Mouse (Mus musculus) embryonic stem cell, embryonic (primary cell): ENCODE results near the gene Ern2.

Experiments used
- CTCF ChIA-PET, 4 experiments: fragments of 300-600 bp in 2 of 4; fragments of 350-600 bp in 2 of 4; sonication (Branson Sonifier 250); formaldehyde crosslinking; loops; one replicate each; lab custom pipeline; 2022; ENCODE audit warnings: inconsistent platforms in 2 of 4; lab: Charles Lee
- POLR2A ChIA-PET, 4 experiments: fragments of 300-600 bp in 2 of 4; fragments of 350-600 bp in 2 of 4; sonication (Branson Sonifier 250); formaldehyde crosslinking; loops; one replicate each; lab custom pipeline; 2022; ENCODE audit warnings: antibody characterized with exemption in 4 of 4, inconsistent platforms in 1 of 4; lab: Charles Lee

The Ern2 gene

GRCm38 (mm10) chr7:122184569-122184968 is 1.4 kb downstream of the Ern2 start:
- ChIA-PET CTCF (interaction anchor here in 3 of 4 experiments (0.9 to 1.9 kb wide), 4 partner anchors 9 to 15 kb away, joined by 3 to 6 read pairs (median 3); no protein-coding TSS in a partner anchor), POLR2A (interaction anchor here in 2 of 4 experiments (0.5 to 1.9 kb wide), 5 partner anchors 8 to 70 kb away, joined by 3 to 10 read pairs (median 3); partner anchors contain the start of genes Dctn5 (in 1 of the 2) and Palb2 (in 1 of the 2))

DNA sequence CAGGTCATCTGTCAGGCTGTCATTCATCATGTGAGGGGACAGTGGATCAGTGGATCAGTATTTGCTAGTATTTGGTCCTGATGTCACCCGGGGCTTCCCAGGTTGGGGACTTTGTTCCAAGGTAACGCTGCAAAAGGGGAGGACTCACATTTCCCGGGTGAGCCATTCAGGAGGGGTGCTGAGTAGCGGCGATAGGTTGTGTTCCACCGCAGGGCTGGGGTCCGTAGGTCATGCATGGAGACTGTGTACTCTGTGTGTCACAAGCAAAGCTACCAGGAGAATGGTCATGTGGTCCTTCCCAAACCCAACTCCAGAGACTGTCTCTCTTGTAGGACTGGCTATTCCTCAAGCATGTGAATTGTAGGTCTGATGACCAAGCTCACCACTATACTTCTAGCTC is 5.3 kb downstream of the Ern2 start:
- ChIA-PET CTCF (no interaction called here), POLR2A (interaction anchor here in 2 of 4 experiments (0.6 to 0.9 kb wide), 2 partner anchors 10 to 59 kb away, joined by 3 read pairs; no protein-coding TSS in a partner anchor)

- ChIA-PET CTCF (interaction anchor here in 2 of 4 experiments (0.5 to 1.6 kb wide), 4 partner anchors 18 to 443 kb away, joined by 3 to 4 read pairs (median 3); no protein-coding TSS in a partner anchor), POLR2A (interaction anchor here in 3 of 4 experiments (0.6 to 6.6 kb wide), 9 partner anchors 9 to 56 kb away, joined by 3 to 55 read pairs (median 5); partner anchors contain the start of genes Plk1 (in 2 of the 3) and Palb2 (in 1 of the 3))
Observed at GRCm38 (mm10) chr7:122171613-122172012, 14.4 kb downstream of the Ern2 start.

DNA sequence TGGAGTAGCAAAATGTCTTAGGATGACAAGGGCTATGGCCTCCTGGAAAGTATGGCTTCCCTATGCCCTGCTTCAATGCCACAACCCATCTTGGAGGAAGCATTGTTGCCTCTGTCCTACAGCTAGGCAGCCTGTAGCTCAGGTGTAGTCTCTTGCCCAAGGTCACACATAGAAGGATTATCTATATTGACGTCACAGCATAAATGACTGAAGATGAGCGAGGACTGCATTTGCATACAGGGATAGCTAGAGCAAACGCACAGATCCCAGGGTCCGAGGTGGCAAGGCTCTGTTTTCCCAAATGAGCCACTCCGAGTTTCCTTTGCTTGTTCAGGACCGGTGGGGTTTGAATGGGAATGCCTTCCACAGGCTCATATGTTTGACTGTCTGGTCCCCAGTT is 15.3 kb downstream of the Ern2 start:
- CTCF ChIA-PET, result interaction anchor here in 1 of 4 experiments (1.0 to 1.6 kb wide), 2 partner anchors 26 kb away, joined by 4 to 6 read pairs; no protein-coding TSS in a partner anchor

GRCm38 (mm10) chr7:122167203-122167602 is 18.8 kb downstream of the Ern2 start:
- POLR2A ChIA-PET, result interaction anchor here in 2 of 4 experiments (1.1 to 6.6 kb wide), 2 partner anchors 9 to 24 kb away, joined by 3 to 38 read pairs; partner anchors contain the start of gene Plk1 (in 1 of the 2)
- CTCF ChIA-PET, result no interaction called here

More for the DNA sequence above, 15.3 kb downstream of the Ern2 start:
- POLR2A ChIA-PET, result interaction anchor here (0.6 to 6.6 kb wide), 18 partner anchors 9 to 305 kb away, joined by 3 to 55 read pairs (median 3); partner anchors contain the start of genes Palb2 (in 3 of the 4), Plk1 (in 3 of the 4) and Dctn5 (in 2 of the 4)

GRCm38 (mm10) chr7:122163766-122164165 is 22.2 kb downstream of the Ern2 start:
- CTCF ChIA-PET, result no interaction called here
- POLR2A ChIA-PET, result interaction anchor here in 3 of 4 experiments (0.5 to 1.5 kb wide), 5 partner anchors 13 to 219 kb away, joined by 3 to 5 read pairs (median 3); no protein-coding TSS in a partner anchor

DNA sequence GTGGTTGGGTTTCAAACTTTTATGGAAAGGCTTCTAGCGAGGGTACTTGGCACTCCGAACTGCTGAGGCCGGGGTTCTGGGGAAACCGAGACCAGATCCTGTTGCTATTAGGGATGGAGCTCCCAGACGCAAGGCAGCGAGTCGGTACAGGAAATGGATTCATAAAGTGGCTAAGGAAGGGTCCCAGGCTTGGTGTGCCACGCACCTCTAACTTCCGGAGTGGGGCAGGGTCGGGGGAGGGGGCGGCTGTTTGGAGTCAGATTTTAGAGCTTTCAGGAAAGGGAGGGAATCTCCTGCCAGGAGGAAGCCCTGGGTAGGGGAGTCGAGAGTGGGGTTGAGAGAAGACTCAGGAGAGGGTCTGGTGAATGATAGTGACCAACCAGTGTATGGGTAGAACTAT is 26.0 kb downstream of the Ern2 start:
- ChIA-PET POLR2A (interaction anchor here (0.7 to 4.7 kb wide), 17 partner anchors 9 to 140 kb away, joined by 3 to 55 read pairs (median 4); partner anchors contain the start of genes Dctn5 (in 2 of the 4), Palb2 (in 2 of the 4), Ears2 (in 1 of the 4) and Ubfd1 (in 1 of the 4)), CTCF (interaction anchor here in 3 of 4 experiments (0.6 to 2.5 kb wide), 3 partner anchors 9 to 277 kb away, joined by 3 to 9 read pairs (median 3); no protein-coding TSS in a partner anchor)

- CTCF ChIA-PET, result interaction anchor here in 3 of 4 experiments (0.6 to 2.5 kb wide), 5 partner anchors 10 to 278 kb away, joined by 3 to 9 read pairs (median 4); partner anchors contain the start of genes Dctn5 (in 1 of the 3) and Palb2 (in 1 of the 3)
Observed at GRCm38 (mm10) chr7:122158915-122159902, 26.8 kb downstream of the Ern2 start, which contains the start of gene Plk1. Gene Plk1 (plus strand): TSS chr7:122159439.

DNA sequence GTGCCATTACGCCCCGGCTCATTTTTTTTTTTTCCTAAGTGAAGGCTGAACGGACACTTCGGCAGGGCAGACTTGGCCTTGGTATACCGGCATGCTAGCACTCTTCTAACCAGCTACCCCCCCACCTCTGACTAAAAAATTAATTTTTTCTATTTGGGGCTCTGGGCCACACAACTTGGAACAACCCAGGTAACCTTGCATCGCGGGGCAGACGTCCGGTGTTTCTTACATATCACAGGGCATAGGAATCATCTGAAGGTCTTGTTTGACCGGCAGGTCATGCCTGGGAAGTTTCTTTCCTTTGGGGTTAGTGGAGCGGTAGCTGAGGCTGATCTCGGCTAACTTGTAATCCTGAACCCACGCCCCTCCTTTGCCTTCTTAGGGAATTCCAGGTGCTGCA is 27.5 kb downstream of the Ern2 start:
- CTCF ChIA-PET, result interaction anchor here in 2 of 4 experiments (0.7 to 2.5 kb wide), 4 partner anchors 10 to 1341 kb away, joined by 4 to 9 read pairs (median 6); partner anchors contain the start of genes Dctn5 (in 1 of the 2) and Palb2 (in 1 of the 2)
- POLR2A ChIA-PET, result interaction anchor here (0.5 to 4.7 kb wide), 29 partner anchors 7 to 815 kb away, joined by 3 to 55 read pairs (median 4); partner anchors contain the start of genes Dctn5 (in 2 of the 4), Ndufab1 (in 2 of the 4), Palb2 (in 2 of the 4) and Ears2 (in 1 of the 4)

More at GRCm38 (mm10) chr7:122158915-122159902, 26.8 kb downstream of the Ern2 start, which contains the start of gene Plk1:
- POLR2A ChIA-PET, result interaction anchor here (0.5 to 4.7 kb wide), 37 partner anchors 8 to 814 kb away, joined by 3 to 55 read pairs (median 4); partner anchors contain the start of genes Dctn5 (in 2 of the 4), Ears2 (in 2 of the 4), Ndufab1 (in 2 of the 4) and Palb2 (in 2 of the 4)

GRCm38 (mm10) chr7:122152473-122152872 is 33.5 kb downstream of the Ern2 start:
- ChIA-PET POLR2A (interaction anchor here in 2 of 4 experiments (0.8 to 1.3 kb wide), 6 partner anchors 9 to 85 kb away, joined by 3 to 6 read pairs (median 4); partner anchors contain the start of genes Dctn5 (in 1 of the 2), Ears2 (in 1 of the 2), Palb2 (in 1 of the 2) and Ubfd1 (in 1 of the 2)), CTCF (no interaction called here)

GRCm38 (mm10) chr7:122140991-122141390 is 45.0 kb downstream of the Ern2 start:
- POLR2A ChIA-PET, result interaction anchor here in 1 of 4 experiments (1.6 kb wide), 1 partner anchor 9 kb away, joined by 5 read pairs; the partner anchor contains the start of genes Dctn5 and Palb2
- CTCF ChIA-PET, result interaction anchor here in 1 of 4 experiments (1.1 kb wide), 1 partner anchor 41 kb away, joined by 3 read pairs; no protein-coding TSS in a partner anchor

DNA sequence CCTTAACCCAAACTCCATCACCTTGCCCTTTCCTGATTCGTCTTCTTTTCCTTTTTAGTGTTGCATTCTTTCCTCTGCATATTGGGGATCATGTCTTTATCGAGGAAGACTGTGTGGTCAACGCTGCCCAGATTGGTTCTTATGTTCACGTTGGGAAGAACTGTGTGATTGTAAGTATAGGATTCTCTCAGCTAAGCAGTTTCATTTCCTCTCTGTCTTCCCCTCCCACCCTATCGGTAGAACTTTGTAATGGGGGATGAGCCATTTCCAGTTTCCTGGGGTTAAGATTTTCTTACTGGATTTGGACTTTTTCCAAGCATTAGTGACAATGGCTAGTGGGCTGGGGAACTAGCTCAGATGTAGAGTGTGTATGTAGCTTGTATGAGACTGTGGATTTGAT is 47.8 kb downstream of the Ern2 start:
- ChIA-PET POLR2A (interaction anchor here in 2 of 4 experiments (0.7 to 1.2 kb wide), 4 partner anchors 8 to 56 kb away, joined by 3 to 5 read pairs (median 3); no protein-coding TSS in a partner anchor), CTCF (interaction anchor here in 1 of 4 experiments (0.7 kb wide), 1 partner anchor 197 kb away, joined by 3 read pairs; no protein-coding TSS in a partner anchor)

- POLR2A ChIA-PET, result interaction anchor here in 1 of 4 experiments (0.9 to 1.2 kb wide), 2 partner anchors 16 to 55 kb away, joined by 3 read pairs; no protein-coding TSS in a partner anchor
- CTCF ChIA-PET, result interaction anchor here in 1 of 4 experiments (0.6 kb wide), 1 partner anchor 785 kb away, joined by 3 read pairs; no protein-coding TSS in a partner anchor
Observed at GRCm38 (mm10) chr7:122137071-122137470, 48.9 kb downstream of the Ern2 start.

DNA sequence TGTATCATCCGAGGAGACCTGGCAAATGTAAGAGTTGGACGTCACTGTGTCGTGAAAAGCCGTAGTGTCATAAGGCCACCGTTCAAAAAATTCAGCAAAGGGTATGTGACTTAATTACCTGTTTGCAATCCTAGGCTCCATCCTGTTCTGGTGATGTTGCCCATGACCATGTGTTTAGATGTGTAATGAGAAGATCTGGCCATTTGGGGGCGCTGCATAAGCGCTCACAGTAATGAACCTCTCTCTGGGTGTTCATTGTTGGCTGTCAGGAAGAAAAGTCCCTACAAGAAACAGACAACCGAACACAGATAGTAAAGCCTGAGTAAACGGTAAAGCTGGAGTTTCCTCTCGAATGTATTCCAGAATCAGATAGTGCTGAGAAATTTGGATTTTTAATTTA is 50.9 kb downstream of the Ern2 start:
- CTCF ChIA-PET, result interaction anchor here in 2 of 4 experiments (0.6 to 1.2 kb wide), 3 partner anchors 14 to 155 kb away, joined by 3 to 7 read pairs (median 4); no protein-coding TSS in a partner anchor
- POLR2A ChIA-PET, result interaction anchor here in 2 of 4 experiments (0.7 to 2.9 kb wide), 5 partner anchors 11 to 35 kb away, joined by 3 to 25 read pairs (median 4); partner anchors contain the start of genes Ndufab1 (in 1 of the 2) and Plk1 (in 1 of the 2)

GRCm38 (mm10) chr7:122133338-122133625 is 52.7 kb downstream of the Ern2 start:
- POLR2A ChIA-PET, result interaction anchor here (0.6 to 2.9 kb wide), 58 partner anchors 9 to 426 kb away, joined by 3 to 25 read pairs (median 5); partner anchors contain the start of genes Ears2 (in 3 of the 4), Ubfd1 (in 3 of the 4), Ndufab1 (in 2 of the 4) and Plk1 (in 2 of the 4)
- CTCF ChIA-PET, result interaction anchor here in 1 of 4 experiments (0.6 to 1.8 kb wide), 5 partner anchors 25 to 389 kb away, joined by 3 to 8 read pairs (median 4); partner anchors contain the start of gene Plk1
